Mouse (Mus musculus) kidney, adult 8-10 months (tissue): ENCODE measurements at regions not wholly inside any gene's neighbourhood (a gene's known extent, or its start where the extent isn't known, plus 50 kb on each side); places are given as distances from the start of the nearest gene placed in this dataset.
A peak's percentile ranks its signal among the peaks of the same experiment; 100 is the strongest.
"Not testable (repeated sequence)": the region's sequence is repeated elsewhere in the genome, so short reads cannot be mapped to it uniquely, and the experiment has no call there.

Source experiments
- DNase-seq, 2 experiments: peaks; one replicate each; pipeline ENCODE4 v3.0.0; 2022

DNA sequence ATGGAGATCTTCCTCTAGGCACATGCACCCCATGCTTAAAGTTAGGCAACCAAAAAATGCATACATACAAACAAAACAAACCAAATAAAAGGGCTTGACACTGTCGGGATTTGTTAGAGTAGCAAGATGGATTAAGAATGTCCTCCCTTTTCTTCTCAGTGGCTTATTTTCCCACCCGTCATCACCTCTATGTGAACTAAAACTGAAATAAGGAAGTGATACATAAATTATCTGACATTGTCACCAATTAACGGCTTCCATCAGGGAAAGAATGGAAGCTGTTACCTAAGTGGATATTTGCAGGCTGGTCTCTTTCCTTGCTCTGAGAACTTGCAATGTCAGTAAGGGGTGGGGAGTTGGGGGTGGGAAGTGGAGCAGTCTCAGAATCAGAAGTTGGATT is 541.5 kb downstream of the Diaph3 start:
- DNase-seq = no peak

DNA sequence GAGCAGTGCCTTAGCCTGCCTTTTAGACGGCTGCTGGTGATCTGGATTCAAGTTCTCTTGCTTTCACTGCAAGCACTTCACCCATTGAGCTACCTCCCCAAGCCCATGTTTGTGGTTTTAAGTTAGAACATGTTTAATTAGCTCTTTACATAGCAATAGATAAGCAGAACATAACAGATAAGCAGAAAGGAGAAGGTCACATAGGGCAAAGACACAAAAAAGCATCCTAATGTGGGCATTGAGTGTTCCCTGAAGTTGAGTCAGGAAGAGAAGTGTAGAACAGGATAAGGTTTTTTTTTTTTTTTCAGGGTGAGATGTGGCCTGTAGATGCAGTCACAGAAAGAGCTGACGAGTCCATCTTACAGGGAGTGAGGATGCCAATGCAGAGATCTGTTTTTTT is 552.5 kb downstream of the Diaph3 start:
- no peak for DNase-seq

DNA sequence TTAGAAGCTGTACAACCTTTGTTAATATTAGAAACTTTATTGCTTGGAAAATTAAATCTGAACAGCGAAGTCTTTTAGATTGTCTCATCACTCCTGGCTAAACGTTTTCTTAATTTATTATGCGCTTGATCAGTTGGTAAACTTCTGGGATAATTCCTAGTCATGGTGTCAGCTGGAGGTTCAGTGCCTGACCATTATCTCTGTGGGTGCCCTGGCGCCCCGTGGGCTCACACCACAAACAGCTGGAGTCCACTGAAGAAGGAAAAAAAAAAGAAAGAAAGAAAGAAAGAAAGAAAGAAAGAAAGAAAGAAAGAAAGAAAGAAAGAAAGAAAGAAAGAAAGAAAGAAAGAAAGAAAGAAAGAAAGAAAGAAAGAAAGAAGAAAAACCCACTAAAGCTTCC is 555.1 kb downstream of the Diaph3 start:
- not testable (repeated sequence) for DNase-seq

DNA sequence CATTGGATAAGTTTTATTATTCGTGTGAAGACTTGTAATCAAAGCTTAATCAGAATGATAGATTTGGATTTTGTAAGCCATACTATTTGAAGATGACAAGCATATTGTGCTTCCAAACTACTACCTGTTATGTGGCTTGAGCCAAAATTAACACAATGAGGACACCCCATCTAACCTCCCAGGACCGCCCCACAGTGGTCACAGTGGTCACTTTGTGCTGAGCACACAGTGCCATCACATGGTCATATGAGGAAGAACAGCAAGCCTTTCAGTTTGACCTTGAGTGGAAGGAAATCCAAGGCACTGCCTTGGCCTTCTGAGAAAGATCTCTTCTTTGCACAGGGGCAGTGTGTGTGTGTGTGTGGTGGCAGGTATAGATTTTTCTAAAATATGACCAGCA is 578.3 kb downstream of the Diaph3 start:
- DNase-seq = peak; percentile 3 to 26

DNA sequence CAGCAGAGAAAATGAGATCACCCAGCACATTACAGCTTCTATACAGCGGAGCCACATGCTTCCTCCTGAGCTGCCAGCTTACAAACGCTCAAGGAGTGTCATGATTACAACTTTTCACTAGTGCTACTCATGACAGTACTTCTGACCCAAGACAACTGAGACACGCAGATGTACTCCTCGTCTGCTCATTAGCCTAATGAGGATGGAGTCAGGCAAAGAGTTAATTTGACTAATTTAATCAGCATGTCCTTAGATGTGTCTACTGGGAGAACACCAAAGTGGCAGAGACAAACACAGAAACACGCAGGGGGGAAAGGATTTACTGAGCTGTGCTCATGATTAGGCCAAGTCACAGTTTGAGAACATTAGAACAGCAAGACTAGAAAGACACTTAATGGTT is 603.0 kb downstream of the Diaph3 start:
- DNase-seq = no peak

DNA sequence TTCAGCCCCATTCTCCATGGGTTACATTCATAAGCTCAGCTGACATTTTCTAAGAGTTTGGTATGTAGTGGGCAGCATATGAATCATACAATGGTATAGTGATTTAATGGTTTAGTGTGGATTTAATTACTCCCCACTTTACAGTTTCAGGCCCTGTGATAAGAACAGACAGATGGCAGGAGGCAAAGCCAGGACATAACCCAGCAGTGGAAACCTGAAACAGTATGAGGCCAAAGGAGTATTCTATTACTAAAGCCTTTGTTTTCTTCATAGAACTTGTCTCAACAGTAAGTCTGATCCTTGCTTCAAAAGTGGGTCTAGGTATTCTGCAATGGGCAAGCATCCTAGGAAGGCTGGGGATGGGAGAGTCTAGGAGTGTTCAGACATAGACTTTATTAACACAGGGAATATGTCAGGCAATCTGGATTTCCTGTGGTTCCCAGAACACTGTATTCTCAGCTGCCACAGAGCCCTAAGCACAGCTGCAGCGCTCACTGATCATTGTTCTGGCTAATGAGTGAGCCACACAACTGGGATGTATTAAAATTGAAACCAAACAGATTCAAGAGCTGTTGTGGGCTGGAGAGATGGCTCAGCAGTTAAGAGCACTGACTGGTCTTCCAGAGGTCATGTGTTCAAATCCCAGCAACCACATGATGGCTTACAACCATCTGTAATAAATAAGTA is 604.6 kb downstream of the Diaph3 start:
- DNase-seq = no peak

DNA sequence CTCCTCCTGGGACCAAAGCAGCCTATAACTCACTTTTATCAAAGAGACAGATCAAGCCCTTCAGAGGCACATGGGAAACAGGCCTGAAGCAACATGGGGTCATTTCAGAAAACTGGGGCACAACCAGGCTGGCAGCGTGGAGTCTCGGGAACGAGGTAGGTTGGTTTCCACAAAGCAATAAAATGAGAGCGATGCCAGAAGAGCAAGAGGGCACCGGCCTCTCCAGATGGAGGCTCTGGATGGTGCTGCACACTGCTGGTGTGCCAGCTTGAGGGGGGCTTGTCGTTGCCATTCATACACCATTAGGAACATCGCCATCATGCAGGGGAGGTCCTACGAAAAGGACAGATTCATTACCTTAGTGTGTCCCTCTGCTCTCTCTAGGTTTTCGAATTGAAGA is 630.6 kb downstream of the Diaph3 start:
- no peak for DNase-seq

DNA sequence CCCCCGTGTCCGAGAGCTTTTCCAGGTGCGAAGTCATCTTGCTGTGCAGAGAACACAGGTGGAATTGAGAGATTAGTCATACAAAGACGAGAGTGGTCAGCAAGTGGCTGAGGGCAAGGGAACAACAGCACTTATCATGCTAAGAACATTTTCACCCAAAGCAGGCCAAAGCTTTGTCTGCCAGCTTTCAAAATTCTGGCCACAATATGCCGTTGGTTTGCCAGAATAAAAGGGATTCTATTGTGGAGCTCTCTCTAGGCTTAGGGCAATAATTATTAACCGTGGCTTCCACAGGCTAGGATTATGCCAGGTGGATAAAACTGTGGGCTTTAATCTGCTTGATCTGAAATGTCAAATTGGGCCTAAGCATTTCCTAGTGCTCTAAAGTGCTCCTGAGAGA is 631.3 kb downstream of the Diaph3 start:
- DNase-seq = no peak

DNA sequence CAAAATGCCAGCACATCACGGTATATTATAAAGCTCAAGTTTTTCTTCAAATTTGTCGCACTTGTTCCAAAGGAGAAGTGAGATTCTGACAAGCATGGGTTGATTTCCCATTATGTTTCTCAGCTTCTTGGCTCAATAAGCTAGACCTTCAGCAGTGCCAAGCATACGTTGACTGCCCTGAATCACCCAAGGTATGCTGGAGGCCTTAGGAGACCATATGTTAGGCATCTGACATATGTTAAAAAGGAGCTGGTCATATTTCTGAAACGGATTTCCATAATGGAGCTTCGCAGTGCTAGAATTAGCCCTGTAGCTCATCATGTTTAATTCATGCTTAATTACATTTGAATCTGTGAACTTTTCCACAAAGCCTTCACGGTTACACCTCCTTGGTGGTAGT is 634.7 kb downstream of the Diaph3 start:
- DNase-seq = no peak

DNA sequence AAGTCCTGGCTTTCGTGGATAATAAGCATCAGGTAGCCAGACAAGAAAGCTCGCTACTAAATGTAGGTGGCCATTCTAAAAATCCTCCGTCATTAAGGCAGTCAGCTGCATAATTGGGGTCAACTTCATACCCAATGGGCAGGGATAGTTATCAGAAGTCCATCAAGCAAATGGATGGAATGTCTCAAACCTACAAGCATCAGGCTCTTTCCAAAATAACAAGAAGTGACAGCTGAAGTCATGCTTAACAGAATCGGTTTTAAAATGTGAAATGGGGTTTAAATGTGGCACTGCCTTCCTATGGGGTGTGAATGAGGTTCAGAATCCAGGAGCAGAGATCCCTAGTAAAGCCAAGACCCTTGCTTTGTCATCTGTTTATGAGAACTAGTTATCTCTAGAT is 650.2 kb downstream of the Diaph3 start:
- no peak for DNase-seq

DNA sequence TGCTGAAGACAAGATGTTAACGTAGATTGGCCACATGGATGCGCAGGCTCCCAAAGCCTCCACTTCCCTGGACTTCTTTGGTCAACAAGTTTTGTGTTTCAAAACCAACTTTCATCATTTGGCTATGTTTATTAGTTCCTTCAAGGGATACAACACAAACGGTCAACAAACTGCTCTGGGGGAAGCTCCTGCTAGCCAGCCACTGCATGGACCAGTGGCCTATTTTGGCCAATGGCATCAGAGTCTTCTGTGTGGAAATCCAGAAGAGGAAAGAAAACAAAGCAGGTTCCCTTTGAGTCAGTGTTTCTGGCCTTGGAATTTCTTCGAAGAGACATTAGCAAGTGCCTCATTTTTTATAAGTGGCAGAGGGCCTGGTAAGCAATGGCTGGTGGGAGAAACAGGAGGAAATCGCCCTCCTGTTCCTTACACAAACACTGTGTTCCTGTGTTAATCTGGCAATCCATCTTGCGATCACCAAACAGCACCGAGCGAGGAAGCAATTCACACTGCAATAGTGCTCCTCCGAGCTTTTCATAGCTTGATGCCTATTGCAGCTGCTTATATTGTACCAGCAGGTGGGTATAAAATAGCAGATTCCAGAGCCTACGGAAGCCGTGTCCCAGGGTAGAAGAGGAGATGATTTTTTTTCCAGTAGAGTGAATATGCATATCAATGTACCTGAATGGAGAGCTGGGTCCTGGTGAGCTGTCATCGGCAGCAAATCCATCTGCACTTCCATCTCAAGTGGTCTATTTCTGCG is 651.0 kb downstream of the Diaph3 start:
- no peak for DNase-seq

DNA sequence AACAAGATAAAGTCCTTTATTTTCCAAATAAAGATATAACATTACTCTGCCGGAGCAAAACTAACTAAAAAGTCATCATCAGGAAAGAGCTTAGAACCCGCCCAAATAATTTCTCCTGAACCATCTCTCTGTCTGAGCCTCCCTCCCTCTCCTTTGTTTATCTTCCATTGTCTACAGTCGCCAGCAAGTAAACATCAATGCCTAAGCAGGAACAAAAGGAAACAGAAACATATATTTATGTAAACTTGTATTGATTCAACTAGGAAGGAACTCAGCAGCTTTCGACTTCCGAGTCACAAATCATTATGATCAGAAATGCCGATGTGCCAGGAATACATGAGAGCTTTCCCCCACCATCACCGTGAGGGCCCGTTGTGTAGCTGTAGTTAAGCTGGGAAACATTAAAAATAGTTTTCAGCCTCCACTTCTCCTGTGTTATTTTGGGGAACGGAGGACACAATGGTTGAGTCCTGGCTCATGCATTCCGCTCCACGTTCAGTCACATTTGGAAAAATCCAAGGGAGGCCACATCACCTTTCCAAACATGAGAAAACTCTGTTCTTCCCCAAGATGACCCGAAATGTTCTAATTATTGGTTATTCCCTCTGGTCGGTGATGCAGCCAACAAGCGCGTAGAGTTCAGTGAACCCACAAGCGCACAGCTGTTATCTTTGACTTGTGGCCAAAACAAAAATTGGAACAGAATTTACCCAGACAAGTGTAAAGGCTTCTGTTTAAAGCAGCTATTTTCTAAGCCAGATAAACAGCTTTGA is 651.8 kb downstream of the Diaph3 start:
- DNase-seq = peak; percentile 10 to 14

DNA sequence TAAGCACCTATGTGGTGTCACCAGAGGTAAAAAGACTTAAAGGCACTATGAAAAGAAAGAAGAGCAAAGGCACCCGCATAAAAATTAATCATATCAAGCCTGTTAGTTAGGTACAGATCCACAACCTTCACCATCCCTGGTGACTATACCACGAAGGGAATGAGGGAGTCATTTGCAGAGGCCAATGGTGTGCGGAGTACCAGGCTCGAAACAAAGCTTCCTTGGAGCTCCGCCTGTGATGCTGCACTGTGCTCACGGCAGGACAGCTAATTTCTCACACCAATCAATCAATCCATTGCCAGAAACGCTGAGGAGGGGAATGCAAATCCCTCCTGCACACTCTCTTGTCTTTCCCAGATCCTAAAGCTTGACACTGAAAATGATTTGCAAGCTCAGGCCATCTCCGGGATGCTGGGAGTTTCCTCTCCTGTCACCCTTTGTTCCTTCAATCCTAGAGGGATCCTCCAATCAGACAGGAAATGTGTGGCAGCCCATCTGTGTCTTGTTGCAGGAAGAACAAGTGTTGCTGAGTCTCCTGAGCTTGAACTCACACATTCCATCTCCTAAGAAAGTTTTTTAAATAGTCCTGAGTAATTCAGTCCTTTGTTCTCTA is 653.6 kb downstream of the Diaph3 start:
- DNase-seq = peak; percentile 8

DNA sequence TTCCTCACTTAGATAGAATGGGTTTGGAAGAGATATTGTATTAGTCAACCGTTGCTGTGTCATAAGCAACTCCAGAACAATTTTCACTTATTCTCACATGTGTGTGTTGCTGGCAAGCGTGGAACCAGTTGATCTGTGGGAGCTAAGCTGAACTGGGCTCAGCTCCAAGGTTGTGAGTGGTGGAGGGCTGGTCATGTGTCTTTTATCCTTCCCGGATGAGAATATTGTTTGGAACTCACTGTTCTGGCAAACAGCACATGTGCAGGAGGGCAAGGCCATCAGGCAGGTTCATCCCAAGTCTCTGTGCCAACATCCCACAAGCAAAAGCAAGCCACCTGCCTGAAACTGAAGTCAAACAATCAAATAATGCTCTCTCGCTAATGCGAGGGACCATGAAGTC is 656.8 kb downstream of the Diaph3 start:
- DNase-seq = peak in 1 of 2 experiments; percentile 12

DNA sequence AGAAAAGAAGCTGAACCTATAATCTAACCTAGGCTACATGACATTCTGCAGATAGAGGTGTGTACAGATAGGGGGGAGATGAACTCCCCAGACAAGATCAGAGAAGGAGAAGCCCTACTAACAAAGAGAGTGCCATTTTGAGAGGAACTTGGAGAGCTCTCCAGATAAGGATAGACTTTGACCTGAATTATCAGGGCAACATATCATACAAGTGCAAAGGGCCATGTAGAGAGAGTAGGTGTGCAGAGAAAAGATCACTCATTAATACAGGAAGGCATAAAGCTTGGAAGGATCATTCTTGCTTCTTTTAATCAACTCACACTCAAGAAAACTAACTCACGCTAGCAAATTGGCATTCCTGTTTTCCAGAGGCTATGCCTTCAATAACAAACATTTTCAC is 667.4 kb downstream of the Diaph3 start:
- no peak for DNase-seq

DNA sequence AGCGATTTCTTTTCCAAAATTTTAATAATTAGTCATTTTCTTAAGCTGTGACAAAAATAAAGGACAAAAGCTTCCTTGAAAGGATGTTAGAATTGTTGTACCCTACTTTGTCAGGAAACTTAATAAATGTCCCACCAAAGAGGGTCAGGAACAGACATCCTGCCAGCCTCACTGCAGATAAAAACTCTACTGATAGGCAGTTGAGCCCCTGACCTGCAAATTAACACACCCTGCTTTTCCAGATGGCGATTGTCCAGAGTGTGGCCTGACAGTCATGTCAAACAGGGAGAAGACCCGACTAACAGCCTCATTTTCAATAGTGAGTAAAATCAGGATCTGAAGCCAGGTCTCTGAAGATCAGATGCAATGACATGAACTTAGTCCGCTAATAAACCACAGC is 670.6 kb downstream of the Diaph3 start:
- DNase-seq = no peak

DNA sequence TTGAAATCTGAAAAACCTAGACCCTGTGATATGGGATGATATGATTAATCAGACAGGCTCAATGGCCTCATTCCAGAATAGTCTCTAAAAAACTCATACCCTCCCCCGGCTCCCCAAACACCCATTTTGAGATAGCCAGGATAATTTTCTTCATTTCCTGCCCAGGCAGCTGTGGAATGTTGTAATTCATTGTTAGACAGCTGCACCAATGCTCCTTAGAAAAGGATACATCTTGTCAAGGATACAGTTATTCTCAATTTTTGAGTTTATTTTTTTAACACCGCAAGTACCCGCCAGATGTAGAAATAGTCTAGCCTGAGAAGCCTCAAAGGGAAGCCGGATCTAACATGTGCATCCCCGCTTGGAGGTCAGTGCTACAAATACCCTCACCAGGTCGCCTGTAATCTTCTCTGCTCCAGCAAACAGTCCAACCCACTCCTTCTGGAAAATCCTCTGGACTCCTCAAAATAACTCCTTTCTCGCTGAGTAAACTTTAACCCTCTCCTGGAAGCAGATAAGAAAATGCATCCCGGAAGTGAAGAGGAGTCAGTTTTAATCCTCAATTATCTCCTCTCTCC is 673.1 kb downstream of the Diaph3 start:
- DNase-seq = peak; percentile 13 to 32

DNA sequence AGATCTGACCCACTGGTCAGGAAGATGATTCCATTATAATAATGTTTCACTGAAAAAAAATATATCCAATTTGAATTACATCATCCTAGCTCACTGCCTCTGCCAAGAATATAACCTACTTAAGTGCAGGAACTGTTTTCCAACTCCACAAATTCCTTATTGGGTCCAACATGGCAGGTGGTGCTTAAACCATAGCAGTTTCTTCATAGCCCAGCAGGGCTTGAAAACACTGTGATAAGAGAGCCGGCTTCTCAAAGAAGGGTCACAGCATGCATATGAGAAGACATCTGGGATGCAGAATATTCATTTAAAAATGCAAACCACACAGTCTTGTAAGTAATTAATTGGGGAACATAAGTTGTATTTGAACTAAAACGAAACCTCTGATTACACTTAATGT is 677.6 kb downstream of the Diaph3 start:
- DNase-seq = no peak

DNA sequence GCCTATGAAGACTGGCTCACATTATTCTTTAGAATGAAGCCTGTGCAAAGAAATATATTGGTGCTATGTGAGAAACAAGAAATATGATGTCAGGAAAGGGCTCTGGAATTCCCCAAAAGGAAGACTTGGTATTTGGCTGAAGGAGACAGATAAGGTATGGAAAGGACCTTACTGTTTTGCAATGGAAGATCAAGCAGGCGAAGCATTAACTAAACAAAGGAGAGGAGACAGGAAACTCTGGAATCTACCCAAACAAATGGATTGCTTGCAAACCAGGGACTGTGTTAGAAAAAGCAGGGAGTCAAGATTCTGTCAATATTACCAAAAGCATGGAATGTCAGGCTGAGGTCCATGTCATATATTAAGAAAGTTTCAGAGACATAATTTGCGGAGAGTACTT is 687.9 kb downstream of the Diaph3 start:
- DNase-seq = no peak

DNA sequence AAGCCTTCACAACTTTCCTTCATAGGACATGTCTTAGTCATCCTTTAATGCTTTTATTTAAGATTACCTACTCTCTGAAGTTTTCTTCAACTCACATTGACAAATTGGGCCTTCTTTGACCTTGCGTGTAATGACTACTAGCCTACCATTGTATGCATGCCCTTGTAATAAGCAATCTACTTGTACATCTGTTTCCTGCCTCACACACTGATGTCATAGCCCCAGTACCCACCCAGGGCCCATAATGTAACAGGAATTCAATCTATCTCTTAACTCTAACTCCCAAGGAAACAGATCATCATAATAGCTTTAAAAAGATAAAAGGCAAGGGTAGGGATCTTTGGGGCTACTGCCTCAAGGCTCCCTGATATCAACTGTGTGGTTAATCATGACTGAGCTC is 690.4 kb downstream of the Diaph3 start:
- DNase-seq = no peak

DNA sequence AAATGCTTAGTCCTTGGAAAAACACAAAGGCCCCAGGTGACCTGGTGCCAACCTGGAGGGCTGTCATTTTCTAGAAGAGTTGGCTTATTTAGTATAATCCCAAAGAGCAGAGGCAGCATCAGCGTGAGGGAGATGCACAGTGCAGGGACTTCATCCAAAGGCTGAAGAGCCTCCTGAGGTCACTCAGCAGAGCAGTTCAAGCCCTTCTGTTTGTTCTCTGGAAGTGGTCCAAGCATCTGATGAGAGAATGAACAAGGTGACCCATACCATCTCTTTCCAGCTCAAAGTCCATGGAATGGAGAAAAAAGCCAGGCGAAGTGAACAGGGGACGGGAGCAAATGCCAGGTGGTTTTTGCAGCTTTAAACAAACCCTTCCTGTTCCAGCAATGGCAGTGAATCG is 695.9 kb downstream of the Diaph3 start:
- peak in 1 of 2 experiments; percentile 10 for DNase-seq

DNA sequence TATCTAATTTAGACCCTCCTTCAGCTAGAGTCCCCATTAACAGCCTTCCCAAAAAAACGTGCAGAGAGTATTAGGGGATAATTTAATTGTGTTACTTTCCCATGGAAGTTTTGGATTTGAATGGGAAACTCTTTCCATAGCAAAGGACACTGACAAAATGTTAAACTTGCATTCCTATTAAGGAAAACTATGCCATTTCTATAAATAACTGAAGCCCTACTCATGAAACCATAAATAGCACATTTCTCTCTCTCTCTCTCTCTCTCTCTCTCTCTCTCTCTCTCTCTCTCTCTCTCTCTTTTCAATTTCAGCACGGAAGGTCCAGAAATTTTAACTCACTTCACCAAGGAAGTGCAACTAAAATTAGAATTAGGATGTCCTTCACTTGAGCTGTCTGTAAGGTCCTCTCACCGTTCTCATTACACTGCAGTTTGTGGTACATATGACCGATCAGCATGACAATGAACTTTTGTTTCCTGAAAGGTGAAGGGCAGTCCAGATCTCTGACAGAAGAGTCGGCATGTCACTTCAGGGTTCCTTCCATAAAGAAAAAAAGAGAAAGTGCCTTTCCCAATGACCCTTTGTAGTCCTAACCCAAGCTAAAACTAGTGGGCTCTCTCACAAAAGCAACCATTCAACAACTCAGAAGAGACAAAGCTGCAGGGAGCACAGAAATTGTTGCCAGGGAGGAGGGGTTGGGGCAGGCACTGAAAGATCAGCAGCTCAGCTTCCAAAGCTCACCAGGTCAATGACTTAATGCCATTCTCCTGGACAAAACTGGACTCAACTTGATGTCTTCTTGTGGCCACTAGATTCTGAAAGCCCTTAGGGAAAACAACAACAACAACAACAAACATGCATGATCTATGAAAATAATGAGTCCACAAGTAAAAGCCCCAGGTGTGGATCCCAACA is 696.9 kb downstream of the Diaph3 start:
- DNase-seq = no peak
